Comparison of ENCODE assay signal across 10 mouse cellular contexts in genomic region chr11:61577991-61578390, GRCm38 (mm10). TPM values are rescaled to one million over a fixed set of nuclear protein-coding genes. Genes with fewer than 3 reads are reported as not detected.
DNase-seq lines count a peak whose midpoint lies in the region; ATAC-seq and TF ChIP-seq lines count a peak whose summit lies in the region.
"Had no signal": no experiment of that assay in that cellular context is flagged by ENCODE, and none has a peak within 500 bp of the region (broad histone marks: within the 10 kb centered on the region; RNA-seq: fewer than 3 reads in every experiment).

No protein-coding gene starts in this region.

- peak overlapping the region; percentile 76 for H3K4me2 ChIP-seq in forebrain, embryonic 15.5 days (replicated peaks)
- peak overlapping the region; percentile 67 for H3K4me2 ChIP-seq in liver, embryonic 16.5 days (ENCODE audit: low read depth, low read length)

- no peak for TF ChIP-seq CTCF in gastrocnemius, adult 2 months (IDR thresholded peaks at IDR 0.05)
- no peak for TF ChIP-seq CTCF in C2C12 (IDR thresholded peaks at IDR 0.05; ENCODE audit: control insufficient read depth, insufficient read depth, insufficient read length)
- no peak for TF ChIP-seq CTCF in thymus, adult 2 months (IDR thresholded peaks at IDR 0.05; ENCODE audit: borderline replicate concordance, control insufficient read depth, extremely low read depth, insufficient read depth, low read length, poor library complexity)

- ATAC-seq in forebrain, embryonic 15.5 days (replicated peaks) = no peak
- no peak for ATAC-seq in liver, embryonic 16.5 days (ENCODE audit: low read depth)

- TF ChIP-seq POLR2A in thymus, adult 2 months (IDR thresholded peaks at IDR 0.05; ENCODE audit: control insufficient read depth, extremely low read depth, insufficient read depth, low read length, poor library complexity) = no peak

- peaks cover 25% of the 10 kb centered on the region for H3K4me1 ChIP-seq in forebrain, embryonic 15.5 days
- H3K4me1 ChIP-seq in liver, embryonic 16.5 days (ENCODE audit: control insufficient read depth, low read depth, low read length) = peaks cover 4% of the 10 kb centered on the region; the same call in 1 of the 2 replicates
- H3K4me1 ChIP-seq in thymus, adult 2 months (replicated peaks; ENCODE audit: control insufficient read depth, insufficient read depth, low read length) = peaks cover 11% of the 10 kb centered on the region

- H3K27me3 ChIP-seq in C2C12 (ENCODE audit: control insufficient read depth, insufficient read depth, insufficient read length) = no peaks in the 10 kb centered on the region
- H3K27me3 ChIP-seq in forebrain, embryonic 15.5 days = no peaks in the 10 kb centered on the region
- peaks cover 29% of the 10 kb centered on the region for H3K27me3 ChIP-seq in liver, embryonic 16.5 days (ENCODE audit: control insufficient read depth, insufficient read depth, low read depth, low read length)
- H3K27me3 ChIP-seq in thymus, adult 2 months (ENCODE audit: control insufficient read depth, insufficient read depth, low read length) = peaks cover 13% of the 10 kb centered on the region

- no peak overlapping the region for H3ac ChIP-seq in C2C12 (ENCODE audit: control insufficient read depth, insufficient read length, low read depth)

- DNase-seq in gastrocnemius, adult 2 months = no peak
- no peak for DNase-seq in gastrocnemius, postnatal 25 days
- no peak for DNase-seq in thymus, adult 2 months
- DNase-seq in ovary, postnatal 10 days (ENCODE audit: low spot score) = no peak
- DNase-seq in testis, postnatal 10 days (ENCODE audit: low spot score) = no peak
- DNase-seq: cerebellum, adult 8-10 months; kidney, postnatal 4 days had no signal

- H3K79me2 ChIP-seq in C2C12 (ENCODE audit: control insufficient read depth, insufficient read depth) = peaks cover 61% of the 10 kb centered on the region

- WGBS in forebrain, embryonic 15.5 days = 0% methylated on average over 5 of the region's 5 CpGs
- WGBS in liver, embryonic 16.5 days (ENCODE audit: insufficient replicate concordance) = 3% methylated on average over 5 of the region's 5 CpGs
- WGBS in thymus, adult 2 months = 14% methylated on average over 5 of the region's 5 CpGs

- peak overlapping the region; percentile 93 for H3K9ac ChIP-seq in forebrain, embryonic 15.5 days (replicated peaks)
- H3K9ac ChIP-seq in liver, embryonic 16.5 days (ENCODE audit: low read depth, low read length) = no peak overlapping the region

- peak overlapping the region; percentile 95 for H3K27ac ChIP-seq in gastrocnemius, adult 2 months
- H3K27ac ChIP-seq in forebrain, embryonic 15.5 days (replicated peaks) = no peak overlapping the region
- H3K27ac ChIP-seq in liver, embryonic 16.5 days (ENCODE audit: low read length) = no peak overlapping the region
- no peak overlapping the region for H3K27ac ChIP-seq in thymus, adult 2 months (ENCODE audit: control insufficient read depth, insufficient read depth, low read length)

- peaks cover 56% of the 10 kb centered on the region for H3K79me3 ChIP-seq in C2C12 (ENCODE audit: low read depth)

- H3K36me3 ChIP-seq in C2C12 (ENCODE audit: control insufficient read depth, insufficient read depth) = peaks cover 19% of the 10 kb centered on the region
- H3K36me3 ChIP-seq in forebrain, embryonic 15.5 days = no peaks in the 10 kb centered on the region
- no peaks in the 10 kb centered on the region for H3K36me3 ChIP-seq in liver, embryonic 16.5 days (ENCODE audit: control insufficient read depth, insufficient read depth)
- H3K36me3 ChIP-seq in thymus, adult 2 months (ENCODE audit: control insufficient read depth, insufficient read depth, low read length) = no peaks in the 10 kb centered on the region

- intact Hi-C loops in gastrocnemius, adult 2 months (cut with DNase I) = loop anchor here (5.0 kb wide), 2 partner anchors 39 to 51 kb away; no protein-coding TSS in a partner anchor

- no peaks in the 10 kb centered on the region for H3K9me3 ChIP-seq in forebrain, embryonic 15.5 days
- H3K9me3 ChIP-seq in liver, embryonic 16.5 days (replicated peaks; ENCODE audit: control insufficient read depth, low read length) = no peaks in the 10 kb centered on the region

- peak overlapping the region; percentile 76 for H3K4me3 ChIP-seq in gastrocnemius, adult 2 months
- peak overlapping the region; percentile 90 for H3K4me3 ChIP-seq in C2C12 (ENCODE audit: insufficient read depth, poor library complexity, severe bottlenecking)
- H3K4me3 ChIP-seq in forebrain, embryonic 15.5 days = peak overlapping the region; percentile 98
- no peak overlapping the region for H3K4me3 ChIP-seq in liver, embryonic 16.5 days (ENCODE audit: low read depth, low read length)
- no peak overlapping the region for H3K4me3 ChIP-seq in thymus, adult 2 months (ENCODE audit: control insufficient read depth, insufficient read depth, low read length)

TF ChIP-seq in C2C12, 6 proteins besides CTCF, POLR2A, EP300 and RAD21:
- TF ChIP-seq MYOD1 (IDR thresholded peaks at IDR 0.05; ENCODE audit: control insufficient read depth, insufficient read length, low read depth) (no peak), MAX (IDR thresholded peaks at IDR 0.05) (no peak), CEBPB (IDR thresholded peaks at IDR 0.05; ENCODE audit: low read depth) (no peak), USF1 (IDR thresholded peaks at IDR 0.05; ENCODE audit: low read depth) (no peak), MYOG (IDR thresholded peaks at IDR 0.05; ENCODE audit: control insufficient read depth, extremely low read depth, insufficient read length) (no peak), FOSL1 (IDR thresholded peaks at IDR 0.05; ENCODE audit: insufficient read depth, low read length, poor library complexity, severe bottlenecking) (no peak)
TF ChIP-seq in C2C12: peak in this region for 0.

RNA-seq across cellular contexts. Expression of gene Epn2, which starts 1.5 kb away (rescaled TPM):
- total RNA-seq in gastrocnemius, adult 2 months (2021) = 10 to 100 TPM; 19.7 to 24.7 TPM
- total RNA-seq in gastrocnemius, postnatal 25 days (2021) = 10 to 100 TPM; 15.0 to 15.5 TPM
- 21.1 TPM for polyA plus RNA-seq in C2C12 (2012; fragmentation: generic; extraction: Trizol)
- 64.6 and 67.3 TPM in 2 replicates for polyA plus RNA-seq in forebrain, embryonic 15.5 days (2015; fragmentation: Nextera tagmentation; extraction: Ambion mirVana)
- polyA plus RNA-seq in liver, embryonic 16.5 days (2015; fragmentation: Nextera tagmentation; extraction: Ambion mirVana) = 2.0 and 2.8 TPM in 2 replicates
- polyA plus RNA-seq in thymus, adult 2 months (2012; rRNA removed) = 5.7 and 7.3 TPM in 2 replicates

Comparison
In these comparisons a context has a peak if more than half of its experiments do, and no peak if none do; other contexts are left out.
1. H3K4me3 ChIP-seq: peak in gastrocnemius, adult 2 months (single experiment), C2C12 (single experiment) and forebrain, embryonic 15.5 days (single experiment); none in liver, embryonic 16.5 days (single experiment) and thymus, adult 2 months (single experiment).